Mouse (Mus musculus): Measurements from ENCODE around the gene 4932415D10Rik.

DNA sequence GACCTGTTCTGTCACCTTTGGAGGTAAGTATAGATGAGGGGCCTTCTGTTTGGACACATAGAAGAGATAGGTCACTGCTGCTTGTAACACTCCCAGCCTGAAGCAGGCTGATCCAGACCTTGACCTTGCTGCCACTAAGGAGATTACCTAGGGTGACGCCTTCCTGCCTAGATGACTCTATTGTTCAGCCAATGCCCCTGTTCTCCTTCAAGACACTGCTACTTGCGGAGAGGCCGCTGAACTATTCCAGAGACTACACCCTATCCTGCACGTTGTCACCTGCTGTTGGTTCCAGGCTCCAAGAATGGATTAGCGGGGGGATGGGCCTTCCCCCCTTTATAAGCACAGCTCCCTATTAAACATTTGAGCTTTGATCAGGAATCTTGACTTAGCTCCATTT is 13.4 kb upstream of the 4932415D10Rik start:
- TF ChIP-seq CTCF (IDR thresholded peaks at IDR 0.05; ENCODE audit: low read depth): no peak
- no peak for TF ChIP-seq EP300 (optimal IDR thresholded peaks at IDR 0.05)
